Mouse (Mus musculus) kidney, adult 8-10 months (tissue): ENCODE measurements at regions not wholly inside any gene's neighbourhood (a gene's known extent, or its start where the extent isn't known, plus 50 kb on each side); places are given as distances from the start of the nearest gene placed in this dataset.

Source experiments
- DNase-seq, 2 experiments: peaks; one replicate each; pipeline ENCODE4 v3.0.0; 2022

GRCm38 (mm10) chr9:52839996-52840395, 160.4 kb upstream of the AI593442 start:
- no peak for DNase-seq

DNA sequence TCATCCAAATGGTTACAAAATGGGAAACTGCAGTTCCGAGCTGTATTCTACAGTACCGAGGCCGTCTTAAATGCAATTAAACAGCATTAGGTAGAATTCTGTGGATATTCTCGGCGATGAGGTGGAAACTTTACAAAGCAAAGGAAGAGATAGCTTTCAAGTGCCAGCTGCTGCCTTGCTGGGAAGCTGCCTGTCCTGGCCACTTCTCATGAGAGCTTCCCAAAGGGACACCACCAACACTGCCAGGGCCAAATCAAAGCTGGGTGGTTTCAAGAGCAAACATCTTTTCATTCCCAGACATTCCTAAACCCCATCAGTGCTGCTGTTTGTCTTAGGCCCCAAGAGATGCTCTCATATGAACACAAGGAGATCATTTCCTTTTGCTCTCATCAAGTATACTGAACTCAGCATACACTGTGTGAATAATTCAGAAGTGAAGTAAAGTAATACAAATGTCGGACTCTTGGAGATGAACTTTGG, 156.6 kb upstream of the AI593442 start:
- no peak for DNase-seq

DNA sequence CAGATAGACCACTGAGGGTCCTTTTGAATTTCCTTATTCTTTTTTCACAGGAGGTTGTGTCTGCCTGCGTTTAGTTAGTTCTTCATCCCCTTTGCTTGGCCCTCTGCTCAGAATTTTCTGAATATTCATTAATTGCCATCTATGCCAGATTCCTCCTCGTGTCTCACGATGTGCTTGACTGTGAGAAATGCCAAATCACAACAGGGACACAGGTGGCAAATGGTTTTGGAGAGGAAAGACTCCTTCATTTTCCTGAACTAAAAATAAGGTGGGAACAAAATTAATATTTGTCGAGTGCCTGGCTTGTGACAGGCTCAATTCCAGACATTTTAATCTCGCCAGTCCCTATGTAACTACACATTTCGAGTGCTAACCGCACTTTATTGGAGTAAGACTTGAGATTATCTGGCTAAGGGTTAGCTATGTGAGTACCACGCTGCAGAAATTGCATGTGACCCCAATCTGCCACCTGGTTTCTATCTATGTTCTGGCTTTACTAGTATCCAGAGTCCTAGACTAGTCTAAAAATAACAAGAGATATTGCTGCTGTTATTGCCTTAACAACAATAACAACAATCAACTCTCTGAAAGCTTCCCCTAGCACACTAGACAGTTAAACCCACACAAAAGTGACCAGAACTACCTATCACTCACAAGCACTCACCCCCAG, 156.0 kb upstream of the AI593442 start:
- no peak for DNase-seq

DNA sequence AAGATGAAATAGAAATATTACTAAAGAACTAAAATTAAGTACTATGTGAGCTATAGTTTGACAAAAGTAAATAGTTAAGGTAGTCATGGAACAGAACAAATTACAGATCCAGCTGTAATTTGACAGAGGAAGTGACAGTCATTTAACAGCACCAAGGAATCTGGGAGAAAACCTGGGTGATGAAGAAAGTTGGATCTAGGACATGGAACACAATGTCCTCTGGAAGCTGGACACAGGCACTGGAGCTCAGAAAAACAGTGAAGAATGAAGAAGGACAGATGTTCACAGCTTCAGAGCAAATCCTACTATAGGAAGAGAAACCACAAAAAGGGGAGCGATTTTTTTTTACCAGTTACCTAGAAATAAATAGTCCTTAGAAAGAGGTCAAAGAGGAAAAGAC, 147.2 kb upstream of the AI593442 start:
- no peak for DNase-seq

DNA sequence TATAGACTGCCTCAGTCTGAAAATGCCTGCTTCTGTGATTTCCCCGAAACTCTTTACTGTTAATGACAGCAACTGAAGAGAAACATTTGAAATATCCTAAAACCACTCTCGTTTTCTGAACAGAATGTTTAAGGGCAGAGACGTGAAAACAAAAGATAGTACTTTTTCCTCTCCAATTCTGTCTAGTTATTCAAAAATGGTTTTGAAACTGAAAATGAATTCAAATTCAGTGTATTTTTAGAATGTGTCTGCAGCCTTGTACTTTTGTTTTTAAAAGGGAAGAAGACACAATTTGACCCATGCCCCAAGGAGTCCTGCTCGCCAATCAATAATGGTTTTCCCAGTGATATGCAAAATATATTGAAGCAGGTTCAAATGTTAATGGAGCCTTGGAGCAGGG, 136.7 kb upstream of the AI593442 start:
- DNase-seq: no peak

GRCm38 (mm10) chr9:52802969-52803368, 123.4 kb upstream of the AI593442 start:
- no peak for DNase-seq

DNA sequence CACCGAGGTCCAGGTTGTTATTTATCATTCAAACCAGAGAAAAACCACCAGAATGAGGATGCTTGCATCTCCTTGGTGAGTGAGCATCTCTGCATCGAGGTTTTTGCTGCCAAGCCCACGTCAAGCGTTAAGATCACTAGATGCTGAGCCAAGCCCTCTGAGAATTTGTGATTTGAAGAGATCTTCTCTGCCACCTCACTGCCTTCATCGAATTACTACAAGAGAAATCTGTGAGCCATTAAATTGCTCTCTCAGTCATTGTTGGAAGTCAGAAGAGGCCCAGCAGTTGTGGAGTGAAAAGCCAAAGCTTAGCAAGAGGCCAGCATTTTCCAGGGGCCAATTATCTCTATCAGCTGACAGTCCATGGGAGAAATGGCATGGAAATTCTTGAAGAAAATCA, 122.2 kb upstream of the AI593442 start:
- no peak for DNase-seq

DNA sequence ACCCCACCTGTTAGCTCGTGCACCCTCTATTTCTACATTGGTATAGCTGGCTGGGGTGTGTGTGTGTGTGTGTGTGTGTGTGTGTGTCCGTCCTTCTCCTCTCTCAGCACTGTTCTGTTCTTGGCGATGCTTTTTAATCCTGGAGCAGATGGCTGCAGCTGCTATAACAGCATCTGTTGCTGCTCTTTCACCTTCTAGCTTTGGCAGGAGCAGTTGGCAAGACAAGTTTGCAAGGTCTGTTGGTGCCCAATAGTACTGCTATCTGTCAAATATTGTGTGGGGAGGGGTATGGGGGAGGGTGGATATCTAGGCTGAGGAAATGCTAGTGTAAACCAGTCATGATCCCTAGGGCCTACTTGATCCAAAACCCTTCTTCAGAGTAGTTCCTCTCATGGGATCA, 120.9 kb upstream of the AI593442 start:
- no peak for DNase-seq

DNA sequence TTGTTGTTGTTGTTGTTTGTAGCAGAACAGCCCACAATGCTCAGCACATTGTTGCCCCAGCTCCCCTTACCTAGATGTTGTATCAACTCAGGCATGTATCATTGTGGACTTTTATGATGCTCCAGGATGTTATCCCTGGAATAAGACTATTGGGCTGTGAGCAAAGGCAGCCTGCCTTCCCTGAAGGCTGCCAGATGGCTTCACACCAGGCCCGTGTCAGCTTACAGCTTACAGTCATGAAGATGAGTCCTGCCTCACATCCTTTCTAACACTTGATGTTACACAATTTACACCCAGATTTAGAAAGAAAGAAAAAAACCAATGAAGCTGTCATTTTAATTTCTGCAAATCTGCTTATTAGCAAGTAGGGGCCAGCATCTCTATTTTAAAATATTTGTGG, 113.0 kb upstream of the AI593442 start:
- DNase-seq: no peak

GRCm38 (mm10) chr9:52782520-52782919, 102.9 kb upstream of the AI593442 start:
- DNase-seq: no peak

- DNase-seq: no peak
Observed at GRCm38 (mm10) chr9:52776542-52776941, 97.0 kb upstream of the AI593442 start.

DNA sequence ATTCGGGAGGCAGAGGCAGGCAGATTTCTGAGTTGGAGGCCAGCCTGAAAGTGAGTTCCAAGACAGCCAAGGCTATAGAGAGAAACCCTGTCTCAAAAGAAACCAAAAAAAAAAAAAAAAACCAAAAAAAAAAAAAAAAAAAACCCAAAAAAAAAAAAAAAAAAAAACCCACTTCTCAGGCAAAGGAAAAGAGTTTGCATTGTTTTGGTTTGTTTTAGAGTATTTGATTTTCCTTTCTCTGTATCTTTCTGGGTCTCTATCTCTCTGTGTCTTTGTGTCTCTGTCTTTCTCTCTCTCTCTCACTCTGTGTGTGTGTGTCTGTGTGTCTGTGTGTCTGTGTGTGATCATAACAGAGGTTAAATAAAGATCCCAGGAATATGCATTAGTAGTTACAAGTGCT, 95.7 kb upstream of the AI593442 start:
- no peak for DNase-seq

DNA sequence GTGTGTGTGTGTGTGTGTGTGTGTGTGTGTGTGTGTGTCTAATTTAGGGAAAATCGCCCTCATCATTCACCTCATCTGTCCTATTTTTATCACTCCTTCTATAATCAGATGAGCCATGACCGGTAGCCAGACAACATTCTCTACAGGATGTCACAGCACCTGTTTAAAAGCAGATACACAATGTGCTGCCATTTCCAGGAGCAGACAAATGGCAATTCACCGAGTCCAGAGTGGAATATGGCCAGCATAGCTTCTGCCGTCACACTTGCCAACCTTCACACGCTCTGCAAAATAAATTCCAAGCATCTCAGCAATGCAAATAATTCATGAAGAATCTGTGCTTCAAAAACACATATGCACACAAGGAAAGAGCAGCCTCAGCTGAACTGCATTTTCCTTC, 88.5 kb upstream of the AI593442 start:
- DNase-seq: no peak

DNA sequence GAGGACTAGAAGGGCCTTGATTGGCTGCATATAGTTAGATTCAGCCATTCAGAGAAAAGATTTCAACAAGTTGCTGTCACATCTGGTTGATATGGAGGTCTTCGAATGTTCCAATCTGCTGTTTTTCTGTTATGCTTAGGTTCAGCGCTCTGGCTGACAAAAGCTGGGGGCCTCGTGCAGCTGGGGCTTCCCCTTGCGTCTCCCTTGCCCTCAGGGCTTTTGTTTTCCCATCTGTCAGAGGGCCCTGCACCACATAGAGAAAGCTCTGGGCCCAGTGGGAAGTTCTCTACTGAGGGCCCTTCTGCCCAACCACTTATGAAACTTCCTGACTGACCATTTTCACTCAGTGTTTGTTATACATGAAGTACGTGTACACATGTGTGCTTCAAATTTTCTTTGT, 86.2 kb upstream of the AI593442 start:
- no peak for DNase-seq

GRCm38 (mm10) chr9:52762836-52763235, 83.3 kb upstream of the AI593442 start:
- DNase-seq: no peak

- DNase-seq: no peak
Observed at GRCm38 (mm10) chr9:52761257-52761656, 81.7 kb upstream of the AI593442 start.

- DNase-seq: no peak
Observed at GRCm38 (mm10) chr9:52748366-52748765, 68.8 kb upstream of the AI593442 start.

DNA sequence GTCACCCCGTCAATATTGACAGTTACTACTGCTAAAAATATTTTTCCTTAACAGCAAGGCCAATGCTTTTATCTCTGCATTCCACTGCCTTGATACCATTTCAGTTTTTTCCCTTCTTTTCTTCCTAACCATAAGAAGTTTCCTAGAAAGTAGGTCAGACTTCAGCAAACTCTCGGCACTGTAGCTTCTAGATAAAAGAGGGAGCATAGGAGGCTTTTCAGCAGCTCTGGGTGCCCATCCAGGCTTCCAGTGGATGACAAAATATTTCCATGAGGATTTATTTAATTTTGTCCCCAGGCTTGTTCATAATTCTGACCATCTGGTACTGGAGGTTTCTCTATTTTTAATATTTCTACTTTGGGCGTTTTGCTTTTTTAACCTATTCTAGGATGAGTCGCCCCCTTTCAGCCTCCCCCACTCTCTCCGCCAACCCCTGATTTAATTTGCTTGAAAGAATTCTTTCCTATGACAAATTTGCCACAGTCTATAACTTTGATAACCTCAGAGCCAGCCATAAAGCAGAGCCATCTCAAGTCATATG, 59.0 kb upstream of the AI593442 start:
- no peak for DNase-seq
